Mouse (Mus musculus): ENCODE data around the gene Syce3. TPM values are rescaled to one million over a fixed set of nuclear protein-coding genes. Genes with fewer than 3 reads are reported as not detected.

Syce3 gene
- polyA plus RNA-seq, 1 experiment from 2014 or later: not detected

- H3K9me3 ChIP-seq (replicated peaks): no peaks in the 10 kb centered on the region
- H3K36me3 ChIP-seq: peaks cover 44% of the 10 kb centered on the region
- DNase-seq (no peak), ATAC-seq (ENCODE audit: low read depth) (no peak)
- no peak overlapping the region for H3K4me3 ChIP-seq (replicated peaks)
- H3K9ac ChIP-seq: no peak overlapping the region
- H3K27ac ChIP-seq: no peak overlapping the region
- H3K27me3 ChIP-seq: no peaks in the 10 kb centered on the region
- peaks cover 16% of the 10 kb centered on the region for H3K4me1 ChIP-seq (replicated peaks)
- WGBS (ENCODE audit: insufficient replicate concordance): 82% methylated on average over 5 of the region's 5 CpGs
- no peak overlapping the region for H3K4me2 ChIP-seq
Observed at GRCm38 (mm10) chr15:89350447-89350846, 59.9 kb downstream of the Syce3 start.

GRCm38 (mm10) chr15:89343325-89343724, 67.0 kb downstream of the Syce3 start:
- H3K4me2 ChIP-seq: no peak overlapping the region
- H3K27ac ChIP-seq: no peak overlapping the region
- H3K9me3 ChIP-seq (replicated peaks): no peaks in the 10 kb centered on the region
- DNase-seq (no peak), ATAC-seq (ENCODE audit: low read depth) (no peak)
- no peaks in the 10 kb centered on the region for H3K27me3 ChIP-seq
- no peak overlapping the region for H3K9ac ChIP-seq
- H3K36me3 ChIP-seq: no peaks in the 10 kb centered on the region
- no peaks in the 10 kb centered on the region for H3K4me1 ChIP-seq (replicated peaks)
- WGBS (ENCODE audit: insufficient replicate concordance): 59% methylated on average over 3 of the region's 3 CpGs
- H3K4me3 ChIP-seq (replicated peaks): no peak overlapping the region

- DNase-seq (no peak), ATAC-seq (ENCODE audit: low read depth) (no peak)
- Histone ChIP-seq H3K4me1 (replicated peaks) (no peaks in the 10 kb centered on the region), H3K9ac (no peak overlapping the region), H3K27me3 (no peaks in the 10 kb centered on the region), H3K4me2 (no peak overlapping the region), H3K9me3 (replicated peaks) (no peaks in the 10 kb centered on the region), H3K36me3 (no peaks in the 10 kb centered on the region), H3K27ac (no peak overlapping the region), H3K4me3 (replicated peaks) (no peak overlapping the region)
- WGBS (ENCODE audit: insufficient replicate concordance): 35% methylated on average over 1 of the region's 1 CpGs
Observed at GRCm38 (mm10) chr15:89341678-89342077, 68.6 kb downstream of the Syce3 start.

Other genes with a start within 250 kb of the Syce3 start
- 20.2 and 21.2 TPM in 2 replicates for gene Plxnb2, start 229.7 kb downstream of the Syce3 start, polyA plus RNA-seq (2015; fragmentation: Nextera tagmentation; extraction: Ambion mirVana)
- 3.0 and 3.2 TPM in 2 replicates for gene Dennd6b, start 214.0 kb downstream of the Syce3 start, polyA plus RNA-seq (2015; fragmentation: Nextera tagmentation; extraction: Ambion mirVana)
- 16.2 and 17.1 TPM in 2 replicates for gene Ppp6r2, start 198.9 kb downstream of the Syce3 start, polyA plus RNA-seq (2015; fragmentation: Nextera tagmentation; extraction: Ambion mirVana)
- 18.8 and 21.7 TPM in 2 replicates for gene Sbf1, start 95.2 kb downstream of the Syce3 start, polyA plus RNA-seq (2015; fragmentation: Nextera tagmentation; extraction: Ambion mirVana)
- 1.4 and 2.4 TPM in 2 replicates for gene Adm2, start 87.8 kb downstream of the Syce3 start, polyA plus RNA-seq (2015; fragmentation: Nextera tagmentation; extraction: Ambion mirVana)
- 5.6 and 6.8 TPM in 2 replicates for gene Miox, start 76.1 kb downstream of the Syce3 start, polyA plus RNA-seq (2015; fragmentation: Nextera tagmentation; extraction: Ambion mirVana)
- 26.1 and 30.2 TPM in 2 replicates for gene Lmf2, start 54.8 kb downstream of the Syce3 start, polyA plus RNA-seq (2015; fragmentation: Nextera tagmentation; extraction: Ambion mirVana)
- 114 and 131 TPM in 2 replicates for gene Ncaph2, start 54.8 kb downstream of the Syce3 start, polyA plus RNA-seq (2015; fragmentation: Nextera tagmentation; extraction: Ambion mirVana)
- 4.1 and 4.5 TPM in 2 replicates for gene Sco2, start 36.7 kb downstream of the Syce3 start, polyA plus RNA-seq (2015; fragmentation: Nextera tagmentation; extraction: Ambion mirVana)
- 0.58 and 0.62 TPM in 2 replicates for gene Tymp, start 33.5 kb downstream of the Syce3 start, polyA plus RNA-seq (2015; fragmentation: Nextera tagmentation; extraction: Ambion mirVana)
- 0.56 and 0.59 TPM in 2 replicates for gene Odf3b, start 31.2 kb downstream of the Syce3 start, polyA plus RNA-seq (2015; fragmentation: Nextera tagmentation; extraction: Ambion mirVana)
- gene Klhdc7b, start 25.6 kb downstream of the Syce3 start, polyA plus RNA-seq (2015; fragmentation: Nextera tagmentation; extraction: Ambion mirVana): not detected in 2 replicates
- gene Cpt1b, start 15.4 kb upstream of the Syce3 start, polyA plus RNA-seq (2015; fragmentation: Nextera tagmentation; extraction: Ambion mirVana): 1.9 and 2.5 TPM in 2 replicates
- gene C730034F03Rik, start 19.1 kb upstream of the Syce3 start, polyA plus RNA-seq (2015; fragmentation: Nextera tagmentation; extraction: Ambion mirVana): 1.1 and 1.5 TPM in 2 replicates
- 0.13 TPM in 1 of 2 replicates, not detected in the other for gene Gm44502, start 19.2 kb upstream of the Syce3 start, polyA plus RNA-seq (2015; fragmentation: Nextera tagmentation; extraction: Ambion mirVana)
- gene Chkb, start 19.4 kb upstream of the Syce3 start, polyA plus RNA-seq (2015; fragmentation: Nextera tagmentation; extraction: Ambion mirVana): 27.3 and 29.2 TPM in 2 replicates
- 0.12 and 0.14 TPM in 2 replicates for gene Mapk8ip2, start 43.4 kb upstream of the Syce3 start, polyA plus RNA-seq (2015; fragmentation: Nextera tagmentation; extraction: Ambion mirVana)
- 4.8 and 4.9 TPM in 2 replicates for gene Arsa, start 66.9 kb upstream of the Syce3 start, polyA plus RNA-seq (2015; fragmentation: Nextera tagmentation; extraction: Ambion mirVana)
- 0.23 and 0.43 TPM in 2 replicates for gene Shank3, start 89.1 kb upstream of the Syce3 start, polyA plus RNA-seq (2015; fragmentation: Nextera tagmentation; extraction: Ambion mirVana)
- 0.06 TPM in 1 of 2 replicates, not detected in the other for gene Acr, start 157.8 kb upstream of the Syce3 start, polyA plus RNA-seq (2015; fragmentation: Nextera tagmentation; extraction: Ambion mirVana)
- gene Rabl2, start 181.4 kb upstream of the Syce3 start, polyA plus RNA-seq (2015; fragmentation: Nextera tagmentation; extraction: Ambion mirVana): 7.1 and 9.1 TPM in 2 replicates